Mouse (Mus musculus) stomach, embryonic 14.5 days (tissue): ENCODE data around the gene Eif3f. TPM values are rescaled to one million over a fixed set of nuclear protein-coding genes. Genes with fewer than 3 reads are reported as not detected.

Experiments
- ATAC-seq: fragments of 200-750 bp; cut with Nextera tagmentation; 2 replicates; pipeline ENCODE4 v1.8.0; 2017; ENCODE audit warnings: low read depth, moderate TSS enrichment; ENCODE audit not compliant: insufficient number of reproducible peaks, insufficient read depth, low FRiP score
- H3K27ac ChIP-seq: fragments of 300-500 bp; sonication (generic); 2 replicates; pipeline ENCODE4 v1.5.1; 2014; ENCODE audit warnings: mild to moderate bottlenecking, low read length, moderate library complexity, mixed read lengths
- H3K27me3 ChIP-seq: fragments of 300-500 bp; sonication (generic); 2 replicates; pipeline ENCODE4 v1.6.1; 2014; ENCODE audit warnings: low read length, control low read depth, mixed read lengths; ENCODE audit not compliant: control insufficient read depth, insufficient read depth
- H3K36me3 ChIP-seq: fragments of 300-500 bp; sonication (generic); 2 replicates; pipeline ENCODE4 v1.6.1; 2014; ENCODE audit warnings: mild to moderate bottlenecking, control low read depth, low read length, moderate library complexity, mixed read lengths; ENCODE audit not compliant: control insufficient read depth, insufficient read depth
- H3K4me1 ChIP-seq: fragments of 300-500 bp; sonication (generic); 2 replicates; pipeline ENCODE4 v1.6.1; 2014; ENCODE audit warnings: low read length, control low read depth, mixed read lengths; ENCODE audit not compliant: control insufficient read depth, insufficient read depth
- H3K4me2 ChIP-seq: fragments of 300-500 bp; sonication (generic); replicated peaks from 2 replicates; pipeline ENCODE4 v1.6.1; 2014; ENCODE audit warnings: low read depth, low read length, control low read depth
- H3K4me3 ChIP-seq: fragments of 300-500 bp; sonication (generic); 2 replicates; pipeline ENCODE4 v1.5.1; 2014; ENCODE audit warnings: low read depth, low read length, control low read depth
- H3K9ac ChIP-seq: fragments of 300-500 bp; sonication (generic); replicated peaks from 2 replicates; pipeline ENCODE4 v1.6.1; 2014; ENCODE audit warnings: low read depth, mild to moderate bottlenecking, control low read depth, low read length, moderate library complexity, mixed read lengths
- H3K9me3 ChIP-seq: fragments of 300-500 bp; sonication (generic); 2 replicates; pipeline ENCODE4 v1.6.1; 2016; ENCODE audit warnings: low read depth, low read length, control low read depth; ENCODE audit not compliant: control insufficient read depth
- WGBS: fragments of 180-500 bp; shearing (Covaris S2); extraction: QIAGEN DNeasy Blood & Tissue Kit; methylation state at CpG from one replicate; pipeline ENCODE4 v1.1.7; 2014; 5-methylcytosine and 5-hydroxymethylcytosine counted together
- polyA plus RNA-seq: library from polyadenylated mRNA; unstranded; fragments of >200 nt; fragmentation: Nextera tagmentation; extraction: Ambion mirVana; gene quantifications from 2 replicates; pipeline ENCODE4 v1.2.1, GENCODE M21; 2014

Gene Eif3f
- polyA plus RNA-seq, 1 experiment from 2014 or later, result 113 TPM

DNA sequence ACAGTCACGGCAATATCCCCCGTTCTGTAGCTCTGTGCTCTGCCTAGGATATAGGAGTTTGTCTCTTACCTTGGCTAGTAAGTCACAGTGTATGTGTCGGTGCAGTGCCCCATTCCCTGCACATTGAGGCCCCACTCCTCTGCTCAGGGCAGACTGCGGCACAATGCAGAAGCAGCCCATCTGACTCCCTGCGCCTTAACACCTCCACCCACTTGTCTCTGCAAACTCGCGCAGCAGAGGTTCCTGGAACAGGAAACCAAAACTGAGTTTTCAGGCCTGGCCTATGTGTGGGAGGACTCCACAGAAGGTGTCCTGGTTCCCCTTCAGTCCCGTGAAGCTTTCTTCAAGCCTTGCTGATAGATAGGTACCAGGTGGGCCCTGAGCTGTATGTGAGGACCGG lies 57.0 kb downstream of the Eif3f start:
- 82% methylated on average over 9 of the region's 9 CpGs for WGBS
- Histone ChIP-seq H3K4me2 (no peak overlapping the region), H3K4me3 (no peak overlapping the region), H3K9ac (no peak overlapping the region), H3K27me3 (no peaks in the 10 kb centered on the region), H3K4me1 (no peaks in the 10 kb centered on the region), H3K27ac (no peak overlapping the region), H3K36me3 (no peaks in the 10 kb centered on the region), H3K9me3 (no peaks in the 10 kb centered on the region)
- no peak for ATAC-seq

Other genes starting within 250 kb of the Eif3f start
- not detected in 2 replicates for gene Olfr512, start 221.1 kb upstream of the Eif3f start, polyA plus RNA-seq
- not detected in 2 replicates for gene Olfr513, start 183.4 kb upstream of the Eif3f start, polyA plus RNA-seq
- gene Olfr514, start 108.4 kb upstream of the Eif3f start, polyA plus RNA-seq, result not detected in 2 replicates
- gene Olfr516, start 83.9 kb upstream of the Eif3f start, polyA plus RNA-seq, result not detected in 2 replicates
- not detected in 2 replicates for gene Olfr517, start 62.0 kb upstream of the Eif3f start, polyA plus RNA-seq
- not detected in 2 replicates for gene Olfr518, start 49.4 kb upstream of the Eif3f start, polyA plus RNA-seq
- not detected in 2 replicates for gene Olfr519, start 40.0 kb upstream of the Eif3f start, polyA plus RNA-seq
- gene Nlrp10, start 4.2 kb upstream of the Eif3f start, polyA plus RNA-seq, result not detected in 2 replicates
- 4.7 and 4.9 TPM in 2 replicates for gene Tub, start 15.9 kb downstream of the Eif3f start, polyA plus RNA-seq
- 3.8 and 5.4 TPM in 2 replicates for gene Ric3, start 148.9 kb downstream of the Eif3f start, polyA plus RNA-seq
- 2.8 and 3.5 TPM in 2 replicates for gene Lmo1, start 240.8 kb downstream of the Eif3f start, polyA plus RNA-seq